Mouse (Mus musculus): ENCODE measurements around the gene Amz2.

Gene Amz2

GRCm38 (mm10) chr11:109472821-109473170 lies 47.0 kb downstream of the Amz2 start:
- TF ChIP-seq GATA4 (IDR thresholded peaks at IDR 0.05; ENCODE audit: insufficient replicate concordance, low read length): no peak

- TF ChIP-seq GATA4 (IDR thresholded peaks at IDR 0.05; ENCODE audit: insufficient replicate concordance, low read length): no peak
Observed at GRCm38 (mm10) chr11:109473171-109474085, 47.7 kb downstream of the Amz2 start, which contains the start of the genes Arsg and Slc16a6. Arsg (plus strand) TSS chr11:109473374. Slc16a6 (minus strand) TSS chr11:109473598.

DNA sequence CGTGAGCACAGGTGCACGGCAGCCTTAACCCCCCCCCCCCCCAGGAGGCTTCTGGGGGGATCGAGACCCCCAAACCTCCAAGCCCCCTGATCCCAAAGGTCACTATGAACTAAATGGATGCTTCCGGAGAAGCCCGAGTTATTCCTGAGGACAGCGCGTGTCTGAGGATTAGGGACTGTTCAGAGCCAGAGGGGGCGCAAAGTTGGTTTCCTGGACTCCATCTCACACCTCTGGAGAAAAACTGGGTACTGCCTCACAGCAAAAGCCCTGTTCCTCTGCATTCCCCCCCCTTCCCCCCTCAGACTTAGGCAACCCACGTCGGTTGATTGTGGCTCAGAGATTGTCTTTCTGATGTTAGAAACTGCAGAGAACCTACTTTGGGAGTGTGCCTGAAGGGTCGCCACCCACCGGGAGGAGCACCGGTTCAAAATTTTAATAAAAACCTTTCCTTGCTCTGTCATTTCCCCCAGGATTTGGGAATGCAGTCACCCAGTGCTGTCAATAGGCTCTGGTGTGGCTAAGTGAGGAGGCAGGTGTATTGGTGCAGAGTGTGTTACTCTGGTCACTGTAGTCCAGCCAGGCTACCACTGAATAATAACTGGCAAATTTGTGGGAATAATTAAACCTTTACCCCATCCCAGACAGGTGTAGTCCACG lies 48.5 kb downstream of the Amz2 start:
- TF ChIP-seq GATA4 (IDR thresholded peaks at IDR 0.05; ENCODE audit: insufficient replicate concordance, low read length): no peak

DNA sequence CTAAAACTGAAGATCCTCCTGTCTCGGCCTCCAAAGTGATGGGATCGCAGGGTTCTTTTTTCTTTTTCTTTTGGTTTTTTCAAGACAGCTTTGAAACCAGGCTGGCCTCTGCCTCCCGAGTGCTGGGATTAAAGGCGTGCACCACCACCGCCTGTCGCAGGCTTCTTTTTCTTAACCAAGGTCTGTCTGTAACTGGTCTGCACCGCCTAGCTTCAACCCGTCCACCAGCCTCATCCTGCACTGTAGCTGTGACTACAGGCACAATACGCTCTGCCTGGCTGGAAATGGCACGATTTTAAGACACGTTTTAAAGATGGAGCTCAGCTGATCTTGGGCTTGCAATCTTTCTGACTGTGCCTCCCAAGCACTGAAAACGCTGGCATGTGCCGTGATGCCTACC lies 49.1 kb downstream of the Amz2 start:
- TF ChIP-seq GATA4 (IDR thresholded peaks at IDR 0.05; ENCODE audit: insufficient replicate concordance, low read length): no peak

GRCm38 (mm10) chr11:109475717-109476116 lies 50.0 kb downstream of the Amz2 start:
- TF ChIP-seq GATA4 (IDR thresholded peaks at IDR 0.05; ENCODE audit: insufficient replicate concordance, low read length): no peak

DNA sequence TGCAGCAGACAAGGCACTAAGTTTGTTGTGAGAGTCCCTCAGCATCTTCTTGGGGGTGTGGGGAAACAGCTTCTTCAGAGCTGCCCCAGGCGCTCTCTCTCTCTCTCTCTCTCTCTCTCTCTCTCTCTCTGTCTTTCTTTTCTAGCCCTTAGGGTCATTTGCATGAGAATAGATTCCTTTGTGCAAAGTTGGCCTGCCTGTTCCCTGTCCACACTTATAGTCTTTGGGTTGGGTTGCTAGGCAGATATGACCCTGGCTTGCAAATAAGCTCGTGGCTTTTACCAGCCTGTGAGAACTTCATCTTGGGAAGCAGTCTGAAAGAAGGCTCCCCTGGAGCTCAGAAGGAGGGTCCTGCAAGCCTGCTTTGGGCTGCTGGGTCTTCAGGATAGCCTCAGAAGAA lies 50.5 kb downstream of the Amz2 start:
- TF ChIP-seq GATA4 (IDR thresholded peaks at IDR 0.05; ENCODE audit: insufficient replicate concordance, low read length): no peak

GRCm38 (mm10) chr11:109476653-109477052 lies 50.9 kb downstream of the Amz2 start:
- no peak for TF ChIP-seq GATA4 (IDR thresholded peaks at IDR 0.05; ENCODE audit: insufficient replicate concordance, low read length)

DNA sequence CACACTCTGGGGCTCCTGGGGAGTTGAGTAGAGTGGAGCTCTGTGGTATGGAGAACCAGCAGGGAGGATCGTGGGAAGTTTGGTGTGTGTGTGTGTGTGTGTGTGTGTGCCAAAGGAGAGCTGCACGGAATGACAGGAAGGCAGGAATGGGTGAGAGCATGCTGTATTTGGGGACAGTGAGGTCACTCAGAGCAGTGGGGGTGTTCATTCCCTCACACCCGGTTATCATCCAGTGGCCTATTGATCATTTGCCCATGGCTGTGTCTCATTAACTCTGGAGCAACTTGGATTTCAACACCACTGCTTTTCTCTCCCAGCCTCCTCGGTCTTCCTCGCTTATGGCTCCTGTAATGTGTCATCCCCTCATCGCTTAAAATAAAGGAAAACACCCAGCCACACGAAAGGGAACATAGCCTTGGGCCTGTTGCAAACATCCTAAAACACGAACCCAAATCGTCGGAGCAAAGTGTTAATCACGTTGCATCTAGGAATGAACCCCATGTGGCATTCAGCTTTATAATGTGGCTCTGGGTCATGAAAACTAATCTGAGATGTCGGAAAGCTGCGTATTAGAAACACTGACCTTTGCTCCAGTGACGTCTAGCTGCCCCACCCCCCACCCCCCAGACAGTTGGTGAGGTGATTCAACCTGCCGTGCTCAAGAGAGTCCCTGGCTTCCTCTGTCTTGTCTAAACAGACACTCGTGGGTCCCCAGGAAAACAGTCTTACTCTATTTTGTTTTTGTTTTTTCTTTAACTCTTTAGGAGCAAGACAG lies 52.0 kb downstream of the Amz2 start:
- TF ChIP-seq GATA4 (IDR thresholded peaks at IDR 0.05; ENCODE audit: insufficient replicate concordance, low read length): peak; percentile 87

DNA sequence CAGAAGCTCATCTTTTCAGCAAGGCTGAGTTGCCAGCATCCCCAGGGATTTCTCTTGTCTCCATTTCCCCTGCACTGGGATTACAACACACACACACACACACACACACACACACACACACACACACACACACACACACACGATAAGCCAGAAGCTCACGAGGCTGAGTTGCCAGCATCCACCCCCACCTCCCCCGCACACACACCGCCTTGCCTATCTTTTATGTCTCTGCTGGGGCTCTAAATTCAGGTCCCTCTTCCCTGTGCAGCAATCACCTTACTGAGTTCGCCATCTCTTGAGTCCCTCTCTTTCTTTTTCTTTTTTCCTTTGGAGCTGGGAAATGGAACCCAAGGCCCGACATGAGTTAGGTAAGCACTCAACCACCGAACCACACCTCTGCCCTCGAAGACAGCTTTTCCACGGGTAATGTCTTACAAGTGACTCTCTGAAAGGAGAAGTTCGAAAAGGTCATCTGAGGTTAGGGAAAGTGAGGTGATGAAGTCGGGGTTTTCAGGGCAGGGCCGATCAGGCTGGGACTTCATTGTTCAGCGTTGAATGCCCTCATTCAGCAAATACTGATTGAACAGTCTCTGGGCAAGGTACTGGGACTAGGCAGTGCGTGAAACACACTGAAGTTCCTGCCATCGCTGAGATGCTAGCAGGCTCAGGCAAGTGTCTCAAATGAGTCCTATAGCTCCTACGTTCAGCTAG lies 54.0 kb downstream of the Amz2 start:
- TF ChIP-seq GATA4 (IDR thresholded peaks at IDR 0.05; ENCODE audit: insufficient replicate concordance, low read length): no peak

DNA sequence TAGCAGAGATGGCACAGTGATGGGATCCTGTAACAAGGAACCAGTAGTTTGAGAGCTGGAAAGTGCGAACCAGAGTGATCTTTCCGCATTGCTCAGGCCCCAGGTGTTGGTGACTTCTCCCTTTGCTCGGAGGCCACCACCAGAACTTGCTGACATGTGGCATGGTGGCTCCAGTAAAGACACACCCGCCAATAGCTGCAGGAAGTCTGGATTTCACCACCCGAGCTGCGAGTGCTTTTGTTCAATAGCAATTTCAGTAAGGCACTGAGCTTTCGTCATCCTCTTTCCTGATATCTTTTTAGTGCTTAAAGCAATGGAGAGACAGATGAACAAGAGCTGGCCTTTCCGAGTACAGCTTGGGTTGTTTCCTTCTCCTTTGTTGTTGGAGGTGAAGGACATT lies 54.7 kb downstream of the Amz2 start:
- TF ChIP-seq GATA4 (IDR thresholded peaks at IDR 0.05; ENCODE audit: insufficient replicate concordance, low read length): no peak

- TF ChIP-seq GATA4 (IDR thresholded peaks at IDR 0.05; ENCODE audit: insufficient replicate concordance, low read length): no peak
Observed at GRCm38 (mm10) chr11:109485398-109486045, 59.8 kb downstream of the Amz2 start.

GRCm38 (mm10) chr11:109487111-109487510 lies 61.4 kb downstream of the Amz2 start:
- no peak for TF ChIP-seq GATA4 (IDR thresholded peaks at IDR 0.05; ENCODE audit: insufficient replicate concordance, low read length)

- TF ChIP-seq GATA4 (IDR thresholded peaks at IDR 0.05; ENCODE audit: insufficient replicate concordance, low read length): 0 out of 2 replicates have a peak, but pooled peaks have one; percentile 28
Observed at GRCm38 (mm10) chr11:109487991-109488684, 62.4 kb downstream of the Amz2 start.

- TF ChIP-seq GATA4 (IDR thresholded peaks at IDR 0.05; ENCODE audit: insufficient replicate concordance, low read length): no peak
Observed at GRCm38 (mm10) chr11:109489763-109490162, 64.0 kb downstream of the Amz2 start.

Measured in liver, adult (tissue).